Mouse (Mus musculus): ENCODE measurements at regions not wholly inside any gene's neighbourhood (a gene's known extent, or its start where the extent isn't known, plus 50 kb on each side); places are given as distances from the start of the nearest gene placed in this dataset.

GRCm38 (mm10) chr1:13980273-13980672, 2112.9 kb downstream of the 4930444P10Rik start:
- H3K4me2 ChIP-seq (replicated peaks; ENCODE audit: low read depth, low read length) = no peak overlapping the region
- no peaks in the 10 kb centered on the region for H3K4me1 ChIP-seq (ENCODE audit: control insufficient read depth, insufficient read depth, low read length)
- no peak for ATAC-seq (ENCODE audit: low FRiP score, low TSS enrichment)
- H3K9ac ChIP-seq (ENCODE audit: low read depth, low read length) = no peak overlapping the region
- H3K9me3 ChIP-seq (ENCODE audit: control insufficient read depth, low read length) = no peaks in the 10 kb centered on the region
- 93% methylated on average over 6 of the region's 6 CpGs for WGBS
- no peaks in the 10 kb centered on the region for H3K27me3 ChIP-seq (ENCODE audit: control insufficient read depth, insufficient read depth, low read length)
- no peak overlapping the region for H3K4me3 ChIP-seq (ENCODE audit: low read length)
- no peak overlapping the region for H3K27ac ChIP-seq (ENCODE audit: low read depth, low read length)
- H3K36me3 ChIP-seq (ENCODE audit: control insufficient read depth, insufficient read depth, low read length) = no peaks in the 10 kb centered on the region

- Histone ChIP-seq H3K27ac (ENCODE audit: low read depth, low read length) (no peak overlapping the region), H3K4me1 (ENCODE audit: control insufficient read depth, insufficient read depth, low read length) (no peaks in the 10 kb centered on the region), H3K27me3 (ENCODE audit: control insufficient read depth, insufficient read depth, low read length) (no peaks in the 10 kb centered on the region), H3K9ac (ENCODE audit: low read depth, low read length) (no peak overlapping the region), H3K4me2 (replicated peaks; ENCODE audit: low read depth, low read length) (no peak overlapping the region), H3K9me3 (ENCODE audit: control insufficient read depth, low read length) (no peaks in the 10 kb centered on the region), H3K4me3 (ENCODE audit: low read length) (no peak overlapping the region), H3K36me3 (ENCODE audit: control insufficient read depth, insufficient read depth, low read length) (no peaks in the 10 kb centered on the region)
- 90% methylated on average over 3 of the region's 3 CpGs for WGBS
- no peak for ATAC-seq (ENCODE audit: low FRiP score, low TSS enrichment)
Measured at GRCm38 (mm10) chr1:13978640-13979039, 2114.5 kb downstream of the 4930444P10Rik start.

GRCm38 (mm10) chr1:13977207-13977606, 2115.9 kb downstream of the 4930444P10Rik start:
- H3K36me3 ChIP-seq (ENCODE audit: control insufficient read depth, insufficient read depth, low read length) = no peaks in the 10 kb centered on the region
- H3K9ac ChIP-seq (ENCODE audit: low read depth, low read length) = no peak overlapping the region
- no peak overlapping the region for H3K4me3 ChIP-seq (ENCODE audit: low read length)
- no peak for ATAC-seq (ENCODE audit: low FRiP score, low TSS enrichment)
- no peak overlapping the region for H3K4me2 ChIP-seq (replicated peaks; ENCODE audit: low read depth, low read length)
- H3K27ac ChIP-seq (ENCODE audit: low read depth, low read length) = no peak overlapping the region
- H3K9me3 ChIP-seq (ENCODE audit: control insufficient read depth, low read length) = no peaks in the 10 kb centered on the region
- 91% methylated on average over 1 of the region's 1 CpGs for WGBS
- no peaks in the 10 kb centered on the region for H3K27me3 ChIP-seq (ENCODE audit: control insufficient read depth, insufficient read depth, low read length)
- H3K4me1 ChIP-seq (ENCODE audit: control insufficient read depth, insufficient read depth, low read length) = no peaks in the 10 kb centered on the region

- Histone ChIP-seq H3K9ac (ENCODE audit: low read depth, low read length) (no peak overlapping the region), H3K27me3 (ENCODE audit: control insufficient read depth, insufficient read depth, low read length) (no peaks in the 10 kb centered on the region), H3K9me3 (ENCODE audit: control insufficient read depth, low read length) (no peaks in the 10 kb centered on the region), H3K36me3 (ENCODE audit: control insufficient read depth, insufficient read depth, low read length) (no peaks in the 10 kb centered on the region), H3K4me1 (ENCODE audit: control insufficient read depth, insufficient read depth, low read length) (no peaks in the 10 kb centered on the region), H3K4me2 (replicated peaks; ENCODE audit: low read depth, low read length) (no peak overlapping the region), H3K4me3 (ENCODE audit: low read length) (no peak overlapping the region), H3K27ac (ENCODE audit: low read depth, low read length) (no peak overlapping the region)
- ATAC-seq (ENCODE audit: low FRiP score, low TSS enrichment) = no peak
- WGBS = 85% methylated on average over 3 of the region's 3 CpGs
Measured at GRCm38 (mm10) chr1:13949241-13949640, 2143.9 kb downstream of the 4930444P10Rik start.

DNA sequence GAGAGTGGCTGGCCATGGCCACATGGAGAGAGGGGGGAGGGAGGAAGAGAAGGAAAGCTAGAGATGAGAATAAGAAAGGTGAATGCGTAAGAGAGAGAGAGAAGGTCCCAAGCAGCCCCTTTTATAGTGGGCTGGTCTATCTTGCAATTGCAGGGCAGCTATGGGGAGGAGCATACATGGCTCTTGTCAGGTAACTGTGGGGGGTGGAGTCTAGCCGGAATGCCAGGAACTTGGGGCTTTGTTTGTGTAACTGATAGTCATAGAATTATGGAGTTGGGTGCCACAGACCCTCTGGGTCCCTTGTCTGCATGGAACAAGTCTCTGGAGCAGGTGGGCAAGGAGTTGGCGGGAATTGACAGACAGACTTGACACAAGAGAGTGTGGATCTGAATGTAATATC, 2151.8 kb downstream of the 4930444P10Rik start:
- Histone ChIP-seq H3K4me3 (ENCODE audit: low read length) (no peak overlapping the region), H3K4me2 (replicated peaks; ENCODE audit: low read depth, low read length) (no peak overlapping the region), H3K27ac (ENCODE audit: low read depth, low read length) (no peak overlapping the region), H3K4me1 (ENCODE audit: control insufficient read depth, insufficient read depth, low read length) (no peaks in the 10 kb centered on the region), H3K9me3 (ENCODE audit: control insufficient read depth, low read length) (0 out of 2 replicates have a peak, but pooled peaks cover 3% of the 10 kb centered on the region), H3K27me3 (ENCODE audit: control insufficient read depth, insufficient read depth, low read length) (no peaks in the 10 kb centered on the region), H3K36me3 (ENCODE audit: control insufficient read depth, insufficient read depth, low read length) (no peaks in the 10 kb centered on the region), H3K9ac (ENCODE audit: low read depth, low read length) (no peak overlapping the region)
- ATAC-seq (ENCODE audit: low FRiP score, low TSS enrichment) = no peak
- WGBS = 91% methylated on average over 3 of the region's 3 CpGs

GRCm38 (mm10) chr1:13938344-13938743, 2154.8 kb downstream of the 4930444P10Rik start:
- ATAC-seq (ENCODE audit: low FRiP score, low TSS enrichment) = no peak
- no peaks in the 10 kb centered on the region for H3K4me1 ChIP-seq (ENCODE audit: control insufficient read depth, insufficient read depth, low read length)
- H3K36me3 ChIP-seq (ENCODE audit: control insufficient read depth, insufficient read depth, low read length) = no peaks in the 10 kb centered on the region
- H3K9me3 ChIP-seq (ENCODE audit: control insufficient read depth, low read length) = 0 out of 2 replicates have a peak, but pooled peaks cover 3% of the 10 kb centered on the region
- no peak overlapping the region for H3K4me3 ChIP-seq (ENCODE audit: low read length)
- no peaks in the 10 kb centered on the region for H3K27me3 ChIP-seq (ENCODE audit: control insufficient read depth, insufficient read depth, low read length)
- no peak overlapping the region for H3K9ac ChIP-seq (ENCODE audit: low read depth, low read length)
- H3K4me2 ChIP-seq (replicated peaks; ENCODE audit: low read depth, low read length) = no peak overlapping the region
- no peak overlapping the region for H3K27ac ChIP-seq (ENCODE audit: low read depth, low read length)

DNA sequence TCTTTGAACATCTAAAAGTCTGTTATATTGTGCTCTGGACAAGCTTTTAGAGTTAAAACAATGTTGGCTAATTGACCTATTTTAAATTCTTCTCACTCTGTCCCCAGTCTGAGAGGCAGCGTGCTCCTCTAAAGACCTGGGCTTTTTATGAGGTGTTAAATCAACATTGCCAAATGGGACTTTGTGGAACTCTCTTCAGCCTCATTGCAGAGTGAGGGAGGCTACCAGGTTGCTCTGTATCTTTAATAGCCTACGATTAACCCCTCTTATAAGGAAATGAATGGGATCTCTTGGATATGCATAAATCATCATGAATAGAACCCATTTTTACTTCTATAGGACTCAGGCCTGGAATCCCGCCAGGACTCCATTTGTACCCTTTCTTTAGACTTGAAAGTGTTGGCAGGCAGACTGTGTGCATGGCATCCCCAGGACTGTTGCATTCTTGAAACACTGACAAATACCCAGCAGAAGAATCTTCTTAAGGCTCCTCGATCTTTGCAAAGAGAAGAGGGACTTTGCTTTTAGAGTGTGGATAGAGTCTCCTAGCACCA, 2157.1 kb downstream of the 4930444P10Rik start:
- Histone ChIP-seq H3K4me2 (replicated peaks; ENCODE audit: low read depth, low read length) (no peak overlapping the region), H3K9me3 (ENCODE audit: control insufficient read depth, low read length) (0 out of 2 replicates have a peak, but pooled peaks cover 3% of the 10 kb centered on the region), H3K4me1 (ENCODE audit: control insufficient read depth, insufficient read depth, low read length) (no peaks in the 10 kb centered on the region), H3K27ac (ENCODE audit: low read depth, low read length) (no peak overlapping the region), H3K27me3 (ENCODE audit: control insufficient read depth, insufficient read depth, low read length) (no peaks in the 10 kb centered on the region), H3K36me3 (ENCODE audit: control insufficient read depth, insufficient read depth, low read length) (no peaks in the 10 kb centered on the region), H3K4me3 (ENCODE audit: low read length) (no peak overlapping the region), H3K9ac (ENCODE audit: low read depth, low read length) (no peak overlapping the region)
- no peak for ATAC-seq (ENCODE audit: low FRiP score, low TSS enrichment)
- WGBS = 21% methylated on average over 4 of the region's 4 CpGs

GRCm38 (mm10) chr1:13928679-13929078, 2164.4 kb downstream of the 4930444P10Rik start:
- Histone ChIP-seq H3K27ac (ENCODE audit: low read depth, low read length) (no peak overlapping the region), H3K36me3 (ENCODE audit: control insufficient read depth, insufficient read depth, low read length) (no peaks in the 10 kb centered on the region), H3K4me3 (ENCODE audit: low read length) (no peak overlapping the region), H3K4me2 (replicated peaks; ENCODE audit: low read depth, low read length) (no peak overlapping the region), H3K9ac (ENCODE audit: low read depth, low read length) (no peak overlapping the region), H3K4me1 (ENCODE audit: control insufficient read depth, insufficient read depth, low read length) (no peaks in the 10 kb centered on the region), H3K9me3 (ENCODE audit: control insufficient read depth, low read length) (no peaks in the 10 kb centered on the region), H3K27me3 (ENCODE audit: control insufficient read depth, insufficient read depth, low read length) (no peaks in the 10 kb centered on the region)
- no peak for ATAC-seq (ENCODE audit: low FRiP score, low TSS enrichment)
- WGBS = 84% methylated on average over 2 of the region's 2 CpGs

- Histone ChIP-seq H3K9ac (ENCODE audit: low read depth, low read length) (no peak overlapping the region), H3K27me3 (ENCODE audit: control insufficient read depth, insufficient read depth, low read length) (no peaks in the 10 kb centered on the region), H3K4me1 (ENCODE audit: control insufficient read depth, insufficient read depth, low read length) (no peaks in the 10 kb centered on the region), H3K4me3 (ENCODE audit: low read length) (no peak overlapping the region), H3K36me3 (ENCODE audit: control insufficient read depth, insufficient read depth, low read length) (no peaks in the 10 kb centered on the region), H3K9me3 (ENCODE audit: control insufficient read depth, low read length) (no peaks in the 10 kb centered on the region), H3K4me2 (replicated peaks; ENCODE audit: low read depth, low read length) (no peak overlapping the region), H3K27ac (ENCODE audit: low read depth, low read length) (no peak overlapping the region)
- WGBS = 58% methylated on average over 2 of the region's 2 CpGs
- ATAC-seq (ENCODE audit: low FRiP score, low TSS enrichment) = no peak
Measured at GRCm38 (mm10) chr1:13927964-13928363, 2165.2 kb downstream of the 4930444P10Rik start.

Measured in kidney, embryonic 14.5 days (tissue).